Mouse (Mus musculus) lung, postnatal 36 days (tissue): ENCODE results near the gene Sdccag8.

Source experiments
- DNase-seq: peaks from one replicate; pipeline ENCODE4 v3.0.0; 2022; ENCODE audit warnings: mixed read lengths

Gene Sdccag8

DNA sequence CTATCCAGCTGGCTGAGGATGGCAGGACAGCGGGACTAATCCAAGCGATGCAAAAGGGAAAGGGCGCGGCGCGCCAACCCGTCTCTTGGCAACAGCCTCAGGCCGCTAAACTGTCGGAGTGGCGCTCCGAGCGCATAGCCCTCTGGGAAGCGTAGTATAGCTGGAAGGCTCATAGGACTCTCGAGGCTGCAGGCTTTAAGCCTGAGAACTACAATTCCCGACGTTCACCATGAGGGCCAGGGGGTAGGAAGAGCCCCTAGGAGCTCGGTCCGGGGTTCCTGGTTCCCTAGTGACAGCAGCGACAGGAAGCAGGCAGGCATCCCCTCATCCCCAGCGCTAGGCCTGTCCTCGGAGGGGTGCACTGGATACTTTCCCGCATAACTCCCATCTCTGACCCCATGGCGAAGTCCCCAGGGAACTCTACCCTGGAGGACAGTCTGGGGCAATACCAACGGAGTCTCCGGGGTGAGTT, at the start of gene Sdccag8:
Gene Sdccag8 (plus strand): TSS at position 70 of the 472 bp plus-strand sequence.
- DNase-seq, result peak; percentile 98

- no peak for DNase-seq
These were observed 39.9 kb upstream of the Sdccag8 start for GRCm38 (mm10) chr1:176774533-176774932.

DNA sequence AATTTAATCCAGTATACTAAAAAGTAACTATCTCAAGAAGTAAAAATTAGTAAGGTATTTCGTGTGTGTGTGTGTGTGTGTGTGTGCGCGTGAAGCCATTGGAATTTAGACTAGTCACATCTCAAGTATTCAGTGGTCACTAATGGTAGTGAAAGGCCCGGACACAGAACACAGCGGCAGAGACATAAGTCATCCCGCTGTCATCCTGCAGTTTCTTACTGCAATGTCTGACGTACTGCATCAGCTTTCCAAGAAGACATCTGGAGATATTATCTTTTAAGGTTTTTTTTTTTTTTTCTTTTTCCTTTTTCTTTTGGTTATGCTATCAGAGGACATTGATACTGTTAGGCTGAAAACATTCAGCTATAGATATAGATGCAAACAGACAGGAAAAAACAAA, 25.1 kb upstream of the Sdccag8 start:
- DNase-seq, result no peak

GRCm38 (mm10) chr1:176792175-176792574, 22.3 kb upstream of the Sdccag8 start:
- DNase-seq, result no peak

DNA sequence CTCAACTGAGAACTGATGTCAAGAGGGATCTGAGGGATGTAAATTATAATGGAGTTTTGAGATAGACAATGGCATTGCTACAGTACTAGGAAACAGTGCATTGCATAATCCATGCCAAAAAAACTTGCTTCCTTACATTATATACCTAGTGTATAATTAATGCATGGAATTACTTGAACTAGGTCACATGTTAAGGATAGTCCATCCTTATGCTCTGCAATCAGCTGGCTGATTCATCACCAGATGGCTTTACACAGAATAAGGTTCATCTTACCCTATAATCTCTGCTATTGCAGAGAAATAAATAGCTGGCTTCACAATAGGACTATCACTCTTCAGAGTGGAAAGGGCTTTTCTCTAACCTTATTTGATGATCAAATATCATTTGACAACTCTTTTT, 15.8 kb upstream of the Sdccag8 start:
- no peak for DNase-seq

GRCm38 (mm10) chr1:176800728-176801365, 13.6 kb upstream of the Sdccag8 start:
- DNase-seq, result peak; percentile 84

GRCm38 (mm10) chr1:176810161-176810560, 4.3 kb upstream of the Sdccag8 start:
- no peak for DNase-seq

- no peak for DNase-seq
These were observed 2.6 kb upstream of the Sdccag8 start for GRCm38 (mm10) chr1:176811892-176812291.

DNA sequence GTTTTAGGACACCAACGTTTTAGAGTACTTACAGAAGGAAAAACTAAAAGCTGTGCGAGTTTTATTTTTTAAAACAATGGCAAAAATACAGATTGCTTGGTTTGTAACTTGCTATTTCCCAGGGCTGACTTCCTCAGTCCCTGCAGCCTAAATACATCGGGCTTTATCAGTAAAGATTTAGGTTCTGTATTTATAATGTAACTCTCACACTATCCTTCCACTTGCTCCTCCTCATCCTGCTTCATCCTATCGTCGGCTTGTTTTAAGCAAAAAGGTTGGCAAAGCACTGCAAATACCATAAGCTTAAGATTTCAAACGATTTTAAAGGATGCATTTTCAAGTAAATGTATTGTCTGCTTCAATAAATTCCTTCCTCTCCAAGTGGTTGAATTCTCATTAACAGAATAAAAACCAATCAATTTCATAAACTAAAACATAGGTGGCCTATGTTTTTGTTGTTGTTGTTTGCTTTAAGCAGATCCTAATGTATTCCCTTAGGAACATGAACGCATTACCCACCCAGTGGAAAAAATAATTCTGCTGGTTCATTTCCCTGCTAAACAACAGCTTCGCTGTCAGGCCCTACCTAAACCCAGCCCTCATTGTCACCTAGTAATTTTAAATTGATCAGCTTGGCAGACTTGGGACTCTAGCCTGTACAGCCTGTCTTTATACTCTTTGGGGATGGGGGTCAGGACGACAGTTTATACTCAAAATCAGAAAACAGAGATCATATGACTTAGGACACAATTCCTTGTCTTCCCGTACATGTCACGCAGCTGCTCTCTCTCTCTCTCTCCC, 1.8 kb upstream of the Sdccag8 start:
- DNase-seq, result no peak

- DNase-seq, result peak; percentile 68
These were observed 996 bp upstream of the Sdccag8 start for GRCm38 (mm10) chr1:176813292-176814035.

DNA sequence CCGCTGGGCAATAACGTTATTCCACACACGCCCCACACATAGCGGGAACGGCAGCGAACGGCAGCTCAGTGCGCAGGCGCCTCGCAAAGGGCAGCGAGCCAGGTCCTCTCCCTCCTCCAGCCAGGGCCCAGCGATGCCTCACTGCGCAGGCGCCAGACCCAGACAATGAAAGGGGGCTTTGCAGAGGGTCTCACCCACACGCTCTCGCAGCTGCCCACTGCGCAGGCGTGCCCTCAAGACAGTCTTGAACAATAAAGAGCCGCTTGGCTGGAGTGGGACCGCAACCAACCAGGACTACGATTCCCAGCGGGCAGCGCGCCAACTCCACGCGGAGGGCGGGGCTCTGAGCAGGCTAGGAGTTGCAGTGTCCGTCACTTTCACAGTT, 432 bp upstream of the Sdccag8 start, which contains the start of gene Cep170:
Gene Cep170 (minus strand): TSS at position 32 of the 385 bp plus-strand sequence.
- DNase-seq, result peak; percentile 95

DNA sequence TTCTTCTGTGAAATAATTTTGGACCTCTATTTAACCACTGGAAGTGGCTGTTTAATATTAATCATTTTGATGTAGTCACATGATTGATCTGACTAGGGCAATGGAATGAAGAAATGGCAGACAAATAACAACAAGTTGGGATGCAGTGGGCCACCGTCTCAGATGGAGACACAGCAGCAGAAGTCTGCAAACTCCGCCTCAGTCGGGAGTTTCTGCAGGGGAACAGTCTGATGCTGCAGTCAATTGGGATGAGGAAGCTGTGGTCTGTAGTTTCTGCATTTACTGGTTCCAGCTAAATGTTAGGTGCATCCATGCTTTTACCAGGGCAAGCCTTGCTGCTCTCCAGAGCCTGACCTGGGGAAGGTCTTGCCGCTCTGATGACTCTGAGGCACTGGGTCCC, 2.3 kb downstream of the Sdccag8 start:
- DNase-seq, result peak; percentile 39

- no peak for DNase-seq
These were observed 3.7 kb downstream of the Sdccag8 start for GRCm38 (mm10) chr1:176818147-176818546.

DNA sequence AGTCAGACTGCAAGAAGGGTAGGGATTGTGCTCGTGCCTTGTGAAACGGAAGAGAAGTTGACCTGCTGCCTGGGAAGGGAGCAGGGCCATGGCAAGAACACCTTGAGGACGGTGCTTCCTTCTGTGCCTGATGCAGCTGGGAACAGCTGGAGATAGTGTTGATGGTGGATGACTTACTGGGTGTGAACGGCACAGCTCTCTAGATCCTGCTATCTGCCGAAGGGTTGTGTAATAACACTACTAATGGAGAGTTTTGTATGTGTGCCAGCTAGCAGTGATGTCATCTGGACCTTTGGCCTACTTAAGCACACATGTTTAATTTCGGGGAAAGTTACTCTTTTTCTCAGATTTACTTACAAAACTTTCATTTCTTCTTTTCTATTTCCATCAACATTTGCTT, 4.3 kb downstream of the Sdccag8 start:
- DNase-seq, result peak; percentile 86

GRCm38 (mm10) chr1:176821929-176822328, 7.5 kb downstream of the Sdccag8 start:
- no peak for DNase-seq

- DNase-seq, result no peak
These were observed 8.5 kb downstream of the Sdccag8 start for GRCm38 (mm10) chr1:176822949-176823348.

GRCm38 (mm10) chr1:176823889-176824288, 9.4 kb downstream of the Sdccag8 start:
- peak; percentile 43 for DNase-seq

DNA sequence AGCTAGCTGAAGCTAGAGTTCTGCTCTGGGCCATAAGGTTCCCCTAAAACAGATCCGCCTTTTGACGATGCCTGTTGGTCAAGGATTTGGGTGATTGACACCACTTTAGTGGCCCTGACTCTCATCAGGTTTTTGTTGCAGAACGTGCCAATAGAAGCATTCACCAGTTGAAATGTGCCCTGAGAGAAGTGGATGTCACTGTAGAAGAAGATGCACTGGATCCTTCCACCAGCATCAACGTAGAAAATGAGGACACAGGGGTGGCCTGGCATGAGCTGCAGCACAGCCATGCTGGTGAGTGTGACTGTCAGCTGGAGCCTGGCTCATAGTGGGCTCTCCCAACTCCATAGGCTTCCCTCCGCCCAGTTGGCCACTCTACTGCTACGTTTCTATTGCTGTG, 10.2 kb downstream of the Sdccag8 start:
- no peak for DNase-seq

DNA sequence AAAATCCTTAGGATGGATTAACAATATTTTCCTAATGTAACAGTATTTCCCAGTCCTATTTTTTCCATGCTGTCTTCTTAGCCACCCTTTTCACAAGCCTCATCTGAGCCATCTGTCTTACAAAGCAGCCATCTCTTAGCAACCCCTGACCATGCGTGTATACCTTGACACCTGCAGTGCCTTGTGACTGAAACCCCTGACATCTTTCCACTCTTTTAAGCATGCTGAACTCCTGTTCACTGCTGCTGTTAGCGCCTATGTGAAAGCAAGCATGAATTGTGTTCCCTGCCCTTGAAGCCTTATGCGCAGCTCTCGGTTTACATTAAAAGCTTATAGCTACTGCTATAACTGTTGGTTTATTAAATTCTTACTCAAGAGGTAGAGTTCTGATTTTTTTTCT, 10.6 kb downstream of the Sdccag8 start:
- DNase-seq, result no peak

- peak; percentile 74 for DNase-seq
These were observed 11.7 kb downstream of the Sdccag8 start for GRCm38 (mm10) chr1:176826186-176826585.

- no peak for DNase-seq
These were observed 12.5 kb downstream of the Sdccag8 start for GRCm38 (mm10) chr1:176826931-176827330.

- DNase-seq, result peak; percentile 71
These were observed 12.9 kb downstream of the Sdccag8 start for GRCm38 (mm10) chr1:176827365-176827764.

GRCm38 (mm10) chr1:176827945-176828485, 13.6 kb downstream of the Sdccag8 start:
- DNase-seq, result peak; percentile 12
